Mouse (Mus musculus) lung, postnatal 0 days (tissue): ENCODE measurements around the gene Ogt. TPM values are rescaled to one million over a fixed set of nuclear protein-coding genes. Genes with fewer than 3 reads are reported as not detected.

ENCODE experiments used
- ATAC-seq: fragments of 200-750 bp; cut with Nextera tagmentation; 2 replicates; pipeline ENCODE4 v1.8.0; 2017; ENCODE audit warnings: moderate library complexity
- DNase-seq: peaks from one replicate; pipeline ENCODE4 v3.0.0-alpha.2; 2016; ENCODE audit warnings: low spot score
- H3K27ac ChIP-seq: fragments of 300-500 bp; sonication (generic); 2 replicates; pipeline ENCODE4 v1.5.1; 2014; ENCODE audit warnings: antibody characterized with exemption, mild to moderate bottlenecking, low read length, mixed read lengths
- H3K27me3 ChIP-seq: fragments of 300-500 bp; sonication (generic); replicated peaks from 2 replicates; pipeline ENCODE4 v1.6.1; 2014; ENCODE audit warnings: low read length, mixed read lengths; ENCODE audit not compliant: insufficient read depth
- H3K36me3 ChIP-seq: fragments of 300-500 bp; sonication (generic); 2 replicates; pipeline ENCODE4 v1.6.1; 2014; ENCODE audit warnings: low read length, mixed read lengths; ENCODE audit not compliant: insufficient read depth
- H3K4me1 ChIP-seq: fragments of 300-500 bp; sonication (generic); 2 replicates; pipeline ENCODE4 v1.6.1; 2014; ENCODE audit warnings: antibody characterized with exemption, low read depth, low read length, mixed read lengths; ENCODE audit not compliant: insufficient read depth
- H3K4me2 ChIP-seq: fragments of 300-500 bp; sonication (generic); replicated peaks from 2 replicates; pipeline ENCODE4 v1.6.1; 2014; ENCODE audit warnings: low read depth, mild to moderate bottlenecking, low read length, moderate library complexity, mixed read lengths
- H3K4me3 ChIP-seq: fragments of 300-500 bp; sonication (generic); 2 replicates; pipeline ENCODE4 v1.5.1; 2014; ENCODE audit warnings: low read depth, low read length
- H3K9ac ChIP-seq: fragments of 300-500 bp; sonication (generic); replicated peaks from 2 replicates; pipeline ENCODE4 v1.6.1; 2014; ENCODE audit warnings: low read depth, mild to moderate bottlenecking
- H3K9me3 ChIP-seq: fragments of 300-500 bp; sonication (generic); 2 replicates; pipeline ENCODE4 v1.6.1; 2016; ENCODE audit warnings: low read length, mixed read lengths
- CTCF ChIP-seq: IDR thresholded peaks from 2 replicates; pipeline ENCODE4 v1.5.1; 2016; ENCODE audit warnings: antibody characterized with exemption, mild to moderate bottlenecking
- EP300 ChIP-seq: IDR thresholded peaks from 2 replicates; pipeline ENCODE4 v1.6.1; 2016; ENCODE audit warnings: antibody characterized with exemption, mild to moderate bottlenecking, control low read depth
- WGBS: fragments of 180-500 bp; shearing (Covaris S2); extraction: QIAGEN DNeasy Blood & Tissue Kit; methylation state at CpG from one replicate; pipeline ENCODE4 v1.1.7; 2014; 5-methylcytosine and 5-hydroxymethylcytosine counted together
- polyA plus RNA-seq: library from polyadenylated mRNA; unstranded; fragments of >200 nt; fragmentation: Nextera tagmentation; extraction: Ambion mirVana; gene quantifications from 2 replicates; pipeline ENCODE4 v1.2.1, GENCODE M21; 2015

The Ogt gene
- polyA plus RNA-seq, 1 experiment from 2014 or later = 76.6 TPM

GRCm38 (mm10) chrX:101646621-101647020 is 6.8 kb downstream of the Ogt start:
- DNase-seq (no peak), ATAC-seq (no peak)
- H3K36me3 ChIP-seq = no peaks in the 10 kb centered on the region
- H3K27ac ChIP-seq = no peak overlapping the region
- WGBS = 70% methylated on average over 5 of the region's 5 CpGs
- H3K4me3 ChIP-seq = no peak overlapping the region
- H3K9me3 ChIP-seq = no peaks in the 10 kb centered on the region
- TF ChIP-seq CTCF (no peak), EP300 (no peak)
- no peak overlapping the region for H3K9ac ChIP-seq
- no peaks in the 10 kb centered on the region; the same call in 1 of the 2 replicates for H3K4me1 ChIP-seq
- no peaks in the 10 kb centered on the region for H3K27me3 ChIP-seq
- H3K4me2 ChIP-seq = no peak overlapping the region

GRCm38 (mm10) chrX:101695686-101696085 is 55.8 kb downstream of the Ogt start:
- TF ChIP-seq EP300 (no peak), CTCF (no peak)

GRCm38 (mm10) chrX:101697537-101697936 is 57.7 kb downstream of the Ogt start:
- Histone ChIP-seq H3K27ac (no peak overlapping the region), H3K9me3 (no peaks in the 10 kb centered on the region), H3K36me3 (no peaks in the 10 kb centered on the region), H3K4me2 (no peak overlapping the region), H3K9ac (no peak overlapping the region), H3K27me3 (no peaks in the 10 kb centered on the region), H3K4me3 (no peak overlapping the region), H3K4me1 (no peaks in the 10 kb centered on the region)
- TF ChIP-seq EP300 (no peak), CTCF (no peak)
- no peak for ATAC-seq
- 70% methylated on average over 27 of the region's 54 CpGs for WGBS
- DNase-seq = no peak

More at GRCm38 (mm10) chrX:101695686-101696085, 55.8 kb downstream of the Ogt start:
- H3K36me3 ChIP-seq = no peaks in the 10 kb centered on the region
- no peaks in the 10 kb centered on the region for H3K4me1 ChIP-seq
- H3K27me3 ChIP-seq = no peaks in the 10 kb centered on the region
- H3K9me3 ChIP-seq = no peaks in the 10 kb centered on the region
- DNase-seq (no peak), ATAC-seq (no peak)
- H3K9ac ChIP-seq = no peak overlapping the region
- 91% methylated on average over 27 of the region's 27 CpGs for WGBS
- no peak overlapping the region for H3K27ac ChIP-seq
- H3K4me2 ChIP-seq = no peak overlapping the region
- no peak overlapping the region for H3K4me3 ChIP-seq

- ATAC-seq (no peak), DNase-seq (no peak)
- Histone ChIP-seq H3K27ac (no peak overlapping the region), H3K36me3 (no peaks in the 10 kb centered on the region), H3K4me3 (no peak overlapping the region), H3K4me2 (no peak overlapping the region), H3K9me3 (no peaks in the 10 kb centered on the region), H3K9ac (no peak overlapping the region), H3K4me1 (no peaks in the 10 kb centered on the region), H3K27me3 (no peaks in the 10 kb centered on the region)
- 71% methylated on average over 18 of the region's 23 CpGs for WGBS
- TF ChIP-seq EP300 (no peak), CTCF (no peak)
These were observed 58.4 kb downstream of the Ogt start for GRCm38 (mm10) chrX:101698232-101698631.

- H3K9ac ChIP-seq = no peak overlapping the region
- TF ChIP-seq CTCF = no peak
- TF ChIP-seq EP300 = no peak
- H3K9me3 ChIP-seq = no peaks in the 10 kb centered on the region
- 70% methylated on average over 7 of the region's 7 CpGs for WGBS
- no peaks in the 10 kb centered on the region for H3K36me3 ChIP-seq
- ATAC-seq (no peak), DNase-seq (no peak)
- no peak overlapping the region for H3K4me3 ChIP-seq
- H3K27ac ChIP-seq = no peak overlapping the region
- H3K4me2 ChIP-seq = no peak overlapping the region
- H3K4me1 ChIP-seq = no peaks in the 10 kb centered on the region
- no peaks in the 10 kb centered on the region for H3K27me3 ChIP-seq
These were observed 65.3 kb downstream of the Ogt start for GRCm38 (mm10) chrX:101705111-101705510.

GRCm38 (mm10) chrX:101720401-101720800 is 80.5 kb downstream of the Ogt start:
- H3K27ac ChIP-seq = no peak overlapping the region
- no peaks in the 10 kb centered on the region for H3K4me1 ChIP-seq
- DNase-seq = no peak
- no peak overlapping the region for H3K4me2 ChIP-seq
- H3K36me3 ChIP-seq = no peaks in the 10 kb centered on the region
- H3K9ac ChIP-seq = no peak overlapping the region
- H3K9me3 ChIP-seq = no peaks in the 10 kb centered on the region
- TF ChIP-seq EP300 (no peak), CTCF (no peak)
- H3K27me3 ChIP-seq = no peaks in the 10 kb centered on the region
- H3K4me3 ChIP-seq = no peak overlapping the region
- 75% methylated on average over 1 of the region's 1 CpGs for WGBS
- ATAC-seq = no peak

- no peak for ATAC-seq
- H3K4me2 ChIP-seq = no peak overlapping the region
- no peak overlapping the region for H3K27ac ChIP-seq
- no peak for DNase-seq
- TF ChIP-seq EP300 = no peak
- no peak for TF ChIP-seq CTCF
- H3K4me3 ChIP-seq = no peak overlapping the region
- no peaks in the 10 kb centered on the region for H3K9me3 ChIP-seq
- H3K36me3 ChIP-seq = no peaks in the 10 kb centered on the region
- no peaks in the 10 kb centered on the region for H3K4me1 ChIP-seq
- H3K27me3 ChIP-seq = no peaks in the 10 kb centered on the region
- H3K9ac ChIP-seq = no peak overlapping the region
These were observed 90.2 kb downstream of the Ogt start for GRCm38 (mm10) chrX:101730010-101730409.
